Mouse (Mus musculus) A20 (cell line): ENCODE data around the gene Tsga10.
"Not testable (repeated sequence)": the region's sequence is repeated elsewhere in the genome, so short reads cannot be mapped to it uniquely, and the experiment has no call there.

ENCODE experiments used
- DNase-seq: peaks from one replicate; pipeline ENCODE4 v3.0.0-alpha.2; 2011; ENCODE audit warnings: low read depth, low spot score

Gene Tsga10

DNA sequence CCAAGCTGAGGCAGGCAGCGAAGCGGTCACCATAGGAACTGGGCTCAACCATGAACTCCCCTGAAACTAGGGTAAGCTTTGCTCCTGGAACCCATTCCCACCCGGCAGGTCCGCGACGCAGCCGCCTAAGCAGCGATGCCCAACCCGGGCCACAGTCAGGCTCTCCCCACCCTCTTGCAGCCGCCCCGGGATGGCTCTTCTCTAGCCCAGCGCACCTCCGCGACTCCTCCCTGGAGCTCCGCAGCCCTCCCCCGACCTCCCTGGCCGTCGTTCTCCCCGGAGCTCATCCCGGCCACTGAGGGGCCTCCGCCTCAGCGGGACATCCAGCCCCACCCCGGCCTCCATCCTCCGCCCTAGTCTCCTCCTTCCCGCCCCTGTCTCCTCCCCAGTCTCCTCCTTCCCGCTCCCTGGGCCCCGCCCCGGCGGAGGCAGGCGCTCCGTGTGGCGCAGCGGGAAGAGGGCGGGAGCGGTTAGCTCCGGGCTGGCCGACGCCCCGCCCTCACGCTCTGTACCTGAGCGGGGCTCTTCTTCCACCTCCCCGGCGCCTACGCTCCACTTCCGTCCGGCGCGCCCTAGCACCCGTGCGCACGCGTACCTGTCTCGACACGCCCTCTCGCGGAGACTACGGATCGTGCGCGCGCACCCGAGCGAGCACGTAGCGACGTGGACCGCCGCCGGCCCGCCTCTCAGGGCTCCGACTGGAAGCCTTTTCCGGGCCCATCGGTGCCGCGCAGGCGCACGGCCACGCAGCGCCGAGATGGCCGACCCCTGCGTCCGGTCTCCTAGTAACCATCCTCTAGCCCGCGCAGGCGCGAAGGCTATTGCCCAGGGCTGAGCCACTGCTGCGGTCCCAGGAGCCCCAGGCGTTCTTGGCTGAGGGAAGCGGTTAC, 1.5 kb downstream of the Tsga10 start:
- DNase-seq = peak; percentile 99

DNA sequence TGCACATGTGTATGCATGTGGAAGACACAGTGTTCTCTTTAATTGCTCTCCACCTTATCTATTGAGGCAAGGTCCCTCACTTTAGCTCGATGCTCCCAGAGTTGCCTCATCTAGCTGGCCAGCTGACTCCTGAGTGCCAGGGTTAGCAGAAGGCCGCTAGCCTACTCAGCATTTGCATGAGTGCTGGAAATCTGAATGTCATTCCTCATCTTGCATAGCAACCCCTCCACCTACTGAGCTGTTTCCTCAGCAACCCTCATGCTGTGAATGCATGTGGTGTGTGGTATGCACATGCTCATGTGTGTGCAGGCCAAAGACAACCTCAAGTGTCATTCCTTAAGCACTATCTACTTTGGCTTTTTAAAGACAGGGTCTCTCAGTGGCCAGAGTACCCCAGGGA, 15.5 kb downstream of the Tsga10 start:
- no peak for DNase-seq

DNA sequence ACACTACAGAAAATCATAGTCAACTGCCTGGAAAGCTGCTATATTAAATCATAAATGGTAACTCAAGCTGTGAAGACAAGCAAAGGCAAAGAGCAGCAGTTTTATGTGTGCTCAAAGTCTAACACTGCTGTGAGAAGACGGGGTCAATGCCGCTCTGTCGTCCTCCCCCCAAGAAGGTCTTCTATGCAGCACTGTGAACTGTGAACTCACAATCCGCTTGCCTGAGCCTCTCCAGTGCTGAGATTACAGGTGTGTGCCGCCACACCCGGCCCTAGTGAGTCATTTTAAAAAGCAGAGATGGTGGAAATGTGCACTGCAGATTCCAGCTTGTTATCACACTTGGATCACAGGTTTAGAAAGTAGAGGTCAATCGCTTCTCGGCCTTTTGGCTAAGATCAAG, 19.4 kb downstream of the Tsga10 start:
- no peak for DNase-seq

DNA sequence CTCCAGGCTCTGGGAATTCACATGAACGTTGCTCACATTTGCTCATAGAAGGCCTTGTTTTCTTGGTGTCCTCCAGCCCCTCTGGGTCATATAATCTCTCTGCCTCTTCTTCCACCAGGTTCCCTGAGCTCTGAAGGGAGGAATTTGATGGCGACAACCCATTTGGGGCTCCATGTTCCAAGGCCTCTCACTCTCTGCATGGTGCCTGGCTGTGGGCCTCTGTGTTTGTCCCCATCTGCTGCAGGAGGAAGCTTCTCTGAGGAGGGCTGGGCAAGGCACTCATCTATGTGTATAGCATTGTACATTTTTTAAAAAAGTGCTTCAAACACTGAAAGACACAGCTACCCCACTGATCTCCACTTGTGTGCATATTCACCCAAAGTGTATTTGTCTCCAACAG, 34.5 kb downstream of the Tsga10 start:
- no peak for DNase-seq

DNA sequence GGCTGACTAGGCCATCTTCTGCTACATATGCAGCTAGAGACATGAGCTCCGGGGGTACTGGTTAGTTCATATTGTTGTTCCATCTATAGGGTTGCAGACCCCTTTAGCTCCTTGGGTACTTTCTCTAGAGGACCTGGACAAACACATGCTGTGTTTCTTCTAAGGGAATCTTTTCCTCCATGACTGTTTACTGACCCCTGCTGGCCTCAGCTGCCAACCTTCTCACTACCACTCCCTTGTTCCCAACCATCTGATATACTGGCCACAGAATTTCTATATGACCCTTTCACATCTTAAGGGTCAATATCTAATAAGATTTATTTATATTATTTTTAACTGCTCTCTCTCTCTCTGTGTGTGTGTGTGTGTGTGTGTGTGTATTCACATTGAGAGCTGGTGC, 63.9 kb downstream of the Tsga10 start:
- not testable (repeated sequence) for DNase-seq

DNA sequence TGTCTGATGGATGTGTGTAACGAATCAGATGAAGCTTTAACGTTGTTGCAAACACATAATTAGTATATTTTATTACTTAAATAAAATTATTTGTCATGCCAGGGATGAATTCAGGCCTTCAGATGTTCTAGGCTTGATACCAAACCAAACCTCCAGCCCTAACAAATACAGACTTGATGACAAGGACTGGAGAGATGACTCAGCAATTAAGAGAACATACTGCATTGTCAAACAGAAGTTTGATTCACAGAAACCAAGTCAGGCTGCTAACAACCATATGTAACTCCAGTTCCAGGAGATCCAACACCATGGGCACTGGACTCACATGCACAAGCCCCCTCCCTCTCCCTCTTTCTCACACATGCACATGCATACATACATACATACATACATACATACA, 65.9 kb downstream of the Tsga10 start:
- no peak for DNase-seq

DNA sequence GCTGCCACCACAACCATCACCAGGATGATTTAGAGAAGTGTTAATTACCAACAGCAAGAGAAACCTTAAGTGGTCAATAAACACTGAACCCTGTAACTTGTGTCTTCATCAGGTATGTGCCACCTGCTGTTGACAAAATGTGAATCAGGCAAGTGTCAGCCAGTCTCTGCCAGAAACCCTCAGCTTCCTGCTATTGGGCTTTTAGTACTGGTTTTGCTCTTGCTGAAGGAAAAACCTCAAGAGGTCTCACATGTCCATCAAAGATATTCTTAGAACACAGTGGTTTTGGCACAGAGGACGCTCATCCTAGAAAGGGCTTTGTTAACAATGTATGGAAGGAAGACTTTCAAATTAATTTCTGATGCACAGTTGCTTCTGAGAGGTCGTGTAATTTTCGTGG, 66.7 kb downstream of the Tsga10 start:
- no peak for DNase-seq

DNA sequence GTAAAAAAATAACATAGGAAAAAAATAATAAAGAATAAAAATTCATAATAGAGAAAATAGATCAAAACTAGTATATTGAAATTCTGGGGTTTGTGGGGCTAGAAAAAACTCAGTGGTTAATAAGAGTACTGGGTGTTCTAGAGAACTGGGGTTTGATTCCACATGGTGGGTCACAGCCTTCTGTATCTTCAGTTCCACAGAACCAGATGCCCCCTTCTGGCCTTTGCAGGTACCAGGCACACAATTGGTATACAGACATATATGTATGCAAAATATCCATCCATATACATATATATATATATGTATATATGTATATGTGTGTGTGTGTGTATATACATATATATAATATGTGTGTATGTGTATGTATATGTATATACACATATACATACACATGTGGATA, 106.8 kb downstream of the Tsga10 start:
- peak; percentile 12 for DNase-seq

DNA sequence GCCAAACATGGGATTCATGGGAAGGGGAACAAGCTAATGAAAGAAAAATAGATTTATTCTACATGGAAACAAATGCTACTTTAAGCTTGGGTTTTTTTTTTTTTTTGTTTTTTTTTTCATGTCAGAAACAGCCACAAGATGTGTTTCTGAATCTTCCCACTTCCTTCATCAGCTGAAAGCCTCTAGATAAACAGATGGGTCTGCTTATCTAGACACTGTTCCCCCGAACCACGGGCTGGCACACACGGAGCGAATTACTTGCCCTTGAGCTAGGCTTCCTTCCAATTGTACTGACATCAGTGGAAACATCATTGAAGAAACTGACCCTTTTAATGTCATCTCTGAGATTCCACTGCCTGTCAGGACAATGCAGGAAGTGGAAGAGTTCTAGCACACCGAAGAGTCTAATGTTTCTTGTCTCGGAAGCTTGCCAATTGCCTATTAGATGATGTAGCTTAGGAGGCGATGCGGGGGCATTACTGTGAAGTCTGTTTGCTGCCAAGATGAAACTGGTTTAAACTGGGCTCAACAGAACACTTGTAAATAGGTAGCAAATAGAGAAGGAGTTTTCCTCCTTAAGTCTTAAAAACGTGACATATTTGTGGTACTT, 121.5 kb downstream of the Tsga10 start:
- no peak for DNase-seq

DNA sequence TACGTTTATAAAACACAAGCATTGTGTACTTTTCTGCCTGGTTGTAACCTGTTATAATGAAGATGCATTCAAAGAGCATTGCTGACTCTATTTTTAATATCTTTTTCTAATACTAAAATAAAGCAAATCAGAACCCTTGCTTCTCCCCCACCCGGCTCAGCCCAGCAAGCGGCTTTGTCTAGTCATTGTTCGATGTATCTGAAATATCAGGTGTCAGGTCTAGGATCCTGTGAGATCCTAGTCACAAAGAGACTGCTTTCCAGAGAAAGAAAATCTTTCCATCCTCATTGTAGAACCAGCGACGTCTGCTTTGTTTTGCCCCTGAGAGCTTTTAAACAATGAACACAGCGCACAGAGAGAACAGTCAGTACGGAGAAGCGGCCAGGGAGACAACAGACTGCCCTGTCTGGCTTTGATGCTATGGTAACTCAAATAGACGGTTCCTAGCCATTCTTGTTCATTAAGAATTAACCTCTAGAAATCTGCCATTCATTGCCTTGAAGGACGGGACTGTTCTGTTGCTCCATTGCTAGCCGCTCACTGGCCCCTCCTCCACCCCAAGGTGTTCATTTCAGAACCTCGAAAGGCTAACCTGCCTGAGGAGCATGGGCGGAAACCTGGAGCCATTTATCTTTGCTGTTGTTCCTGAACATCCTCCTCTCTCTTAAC, 123.5 kb downstream of the Tsga10 start:
- no peak for DNase-seq

DNA sequence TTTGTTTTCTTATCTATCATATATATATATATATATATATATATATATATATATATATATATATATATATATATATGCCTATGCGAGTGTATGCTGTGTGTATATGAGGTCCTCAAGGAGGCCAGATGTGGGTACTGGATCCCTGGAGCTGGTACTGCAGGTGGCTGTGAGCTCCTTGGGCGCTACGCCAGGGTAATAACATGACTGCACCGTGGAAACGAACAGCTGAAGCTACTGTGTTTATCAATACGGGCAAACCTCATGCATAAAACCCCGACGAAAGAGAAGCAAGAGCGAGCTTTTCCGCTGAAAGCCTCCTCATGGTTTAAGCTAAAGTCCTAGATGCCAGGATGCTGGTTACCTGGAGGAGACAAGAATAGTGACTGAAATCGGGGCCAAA, 124.1 kb downstream of the Tsga10 start:
- no peak for DNase-seq

DNA sequence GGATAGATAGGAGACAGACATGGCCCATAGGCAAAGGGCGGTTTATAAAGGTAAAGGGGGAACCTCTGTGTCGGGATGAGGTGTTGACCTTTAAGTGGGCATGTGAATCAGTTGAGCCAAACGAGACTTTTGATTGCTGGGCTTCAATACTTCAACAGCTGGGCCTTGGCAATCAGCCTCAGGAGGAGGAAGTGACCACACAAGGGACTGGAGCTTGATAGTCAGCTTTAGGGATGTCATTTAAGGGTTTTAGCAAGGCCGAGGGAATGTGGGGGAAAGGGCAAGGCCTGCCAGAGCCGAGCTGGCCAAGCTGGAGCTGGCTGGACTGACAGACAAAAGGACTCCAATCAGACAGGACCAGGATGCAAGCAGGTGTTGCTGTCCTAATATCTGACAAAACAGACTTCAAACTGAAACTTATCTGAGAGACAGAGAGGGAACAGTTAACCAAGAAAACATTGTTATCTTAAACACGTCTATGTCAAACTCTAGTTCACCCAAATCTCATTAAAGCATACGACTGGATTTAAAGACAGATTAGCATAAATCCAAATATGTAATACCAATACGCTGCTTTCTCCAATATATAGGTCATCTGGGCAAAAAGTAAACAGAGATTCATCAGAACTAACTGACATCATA, 125.9 kb downstream of the Tsga10 start:
- DNase-seq = no peak

DNA sequence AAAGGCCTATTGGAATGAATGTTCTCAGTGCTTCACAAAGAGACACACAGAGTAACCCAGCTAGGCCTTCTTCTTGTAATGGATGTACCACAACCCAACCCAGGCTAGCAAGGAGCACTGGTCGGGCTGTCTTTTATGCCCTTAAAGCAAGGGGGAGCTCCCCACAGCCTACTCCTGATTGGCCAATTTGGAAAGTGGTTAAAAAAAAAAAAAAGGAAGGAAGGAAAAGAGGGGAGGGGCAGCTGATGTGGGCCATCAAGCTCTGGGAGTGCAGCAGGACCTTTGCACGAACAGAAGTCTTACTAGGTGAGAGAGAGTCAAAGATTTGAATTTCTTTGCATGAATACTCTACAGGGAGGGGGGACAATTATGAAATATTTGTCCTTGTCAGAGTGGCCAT, 127.3 kb downstream of the Tsga10 start:
- no peak for DNase-seq

DNA sequence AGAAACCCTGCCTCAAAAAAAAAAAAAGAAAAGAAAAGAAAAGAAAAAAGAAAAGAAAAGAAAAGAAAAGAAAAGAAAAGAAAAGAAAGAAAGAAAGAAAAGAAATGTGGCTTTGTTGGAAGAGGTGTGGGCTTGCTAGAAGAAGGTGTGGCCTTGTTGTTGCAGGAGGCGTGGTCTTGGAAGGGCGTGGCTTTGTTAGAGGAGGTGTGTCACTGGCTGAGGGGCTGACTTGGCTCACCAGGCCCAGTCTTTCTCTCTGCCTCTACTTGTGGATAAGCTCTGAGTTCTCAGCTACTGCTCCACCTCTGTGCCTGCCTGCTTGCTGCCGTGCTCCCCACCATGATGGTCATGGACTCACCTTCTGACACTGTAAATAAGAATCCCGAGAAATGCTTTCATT, 129.2 kb downstream of the Tsga10 start:
- DNase-seq = peak; percentile 47

DNA sequence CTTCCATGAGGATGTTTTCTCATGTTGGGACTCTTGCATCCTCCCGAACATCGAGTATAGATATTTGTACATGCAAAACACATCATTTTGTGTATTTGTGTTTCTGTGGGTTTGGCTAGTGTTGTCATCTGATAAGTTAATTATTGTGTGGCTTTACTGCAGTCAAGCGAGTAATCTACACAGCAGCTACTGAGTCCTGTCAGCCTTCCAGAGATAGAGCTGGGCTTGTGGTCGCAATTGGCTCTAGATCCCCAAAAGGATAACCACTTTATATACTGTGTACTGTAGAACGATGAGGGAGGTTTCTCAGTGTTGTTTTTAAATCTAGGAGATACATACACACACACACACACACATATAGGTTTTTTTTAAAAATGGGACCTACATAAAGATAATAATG, 130.3 kb downstream of the Tsga10 start:
- DNase-seq = no peak

DNA sequence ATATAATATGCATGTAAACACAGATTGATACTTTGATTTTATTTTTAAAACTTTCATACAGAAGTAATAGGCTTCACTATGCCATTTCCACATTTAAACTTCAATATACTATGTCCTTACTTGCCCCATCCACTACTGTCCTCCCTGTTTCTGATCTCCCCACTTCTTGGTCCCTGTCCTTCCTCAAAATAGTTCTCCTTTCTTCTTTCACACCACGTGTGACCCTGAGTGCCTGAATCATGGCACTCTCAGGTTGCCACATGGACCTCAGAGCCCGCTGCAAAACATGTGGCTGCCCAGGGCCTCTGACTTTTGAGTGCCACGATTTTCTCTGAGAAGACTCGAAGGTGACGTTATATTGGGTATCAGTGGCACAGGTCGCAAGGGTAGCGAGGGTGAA, 131.4 kb downstream of the Tsga10 start:
- DNase-seq = no peak

DNA sequence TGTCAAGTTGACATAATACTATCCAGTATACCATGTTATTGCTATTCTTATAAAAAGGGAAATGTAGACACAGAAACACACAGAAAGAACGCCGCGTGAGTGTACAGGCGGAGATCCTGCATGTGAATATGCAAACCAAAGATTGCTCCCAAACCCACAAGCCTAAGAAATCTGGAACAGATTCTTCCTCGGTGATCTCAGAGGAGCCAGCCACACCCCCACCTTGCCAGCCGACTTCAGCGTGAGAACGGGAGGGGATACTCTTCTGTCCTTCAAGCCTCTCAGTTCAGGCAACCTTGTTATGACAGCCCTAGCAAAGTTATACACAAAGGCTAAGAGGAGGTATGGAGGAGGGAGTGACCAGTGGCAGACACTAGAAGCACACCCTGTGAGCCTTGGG, 136.9 kb downstream of the Tsga10 start:
- DNase-seq = no peak

DNA sequence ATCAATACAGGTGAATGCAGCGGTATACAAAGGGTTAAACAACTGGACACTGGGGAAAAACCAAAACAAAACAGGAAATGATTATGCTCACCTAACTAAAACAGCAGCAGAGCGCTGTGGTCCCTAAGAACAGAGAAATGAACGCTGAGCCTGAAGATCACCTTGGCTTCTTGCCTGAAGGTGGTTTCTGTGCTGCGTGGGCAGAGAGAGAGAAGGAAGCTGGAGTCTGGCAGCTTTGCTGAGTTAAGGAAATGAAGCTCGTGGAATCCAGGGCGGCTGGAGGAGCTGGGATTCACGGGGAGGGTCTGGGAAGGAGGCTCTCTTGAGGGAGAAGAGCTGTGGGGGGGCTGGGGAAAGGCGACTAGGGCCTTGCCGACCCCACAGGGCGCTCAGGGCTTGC, 138.2 kb downstream of the Tsga10 start:
- DNase-seq = no peak

DNA sequence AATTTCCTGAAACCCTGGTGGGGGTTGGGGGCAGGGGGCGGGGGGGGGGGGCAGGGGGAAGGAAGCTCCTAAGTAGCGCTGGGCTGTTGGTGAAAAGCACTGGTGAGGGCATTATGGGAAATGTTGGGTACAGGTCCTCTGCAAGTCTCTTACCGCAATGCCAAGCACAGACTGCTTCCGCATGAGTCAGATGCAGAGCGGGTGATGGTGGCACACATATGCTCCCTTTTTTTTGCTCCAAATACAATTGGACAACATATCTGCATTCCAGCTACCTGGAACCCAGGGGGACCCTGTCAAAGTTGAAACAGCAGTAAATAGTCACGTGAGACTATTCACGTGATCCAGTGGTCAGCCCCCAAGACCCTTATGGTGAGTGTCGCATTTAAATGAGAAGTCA, 139.0 kb downstream of the Tsga10 start:
- DNase-seq = no peak

DNA sequence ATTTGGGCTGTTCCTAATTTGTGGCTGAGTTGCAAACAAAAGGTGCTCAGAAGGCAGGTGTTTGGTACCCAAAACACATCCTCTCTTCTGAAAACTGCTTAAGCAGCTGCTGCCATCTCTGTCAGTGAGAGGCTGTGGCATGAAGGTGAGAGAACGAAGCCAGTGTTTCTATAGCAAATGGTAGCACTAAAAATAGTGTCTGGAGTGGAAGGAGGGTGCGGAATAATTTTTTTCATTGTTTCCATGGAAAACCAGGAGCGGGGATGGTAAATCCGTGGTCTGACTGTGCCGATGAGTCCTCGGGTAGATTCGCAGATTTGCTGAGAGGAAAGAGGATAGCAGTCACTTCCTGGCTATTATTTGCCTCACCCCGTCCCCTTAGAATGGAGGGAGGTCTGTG, 139.8 kb downstream of the Tsga10 start:
- DNase-seq = no peak

DNA sequence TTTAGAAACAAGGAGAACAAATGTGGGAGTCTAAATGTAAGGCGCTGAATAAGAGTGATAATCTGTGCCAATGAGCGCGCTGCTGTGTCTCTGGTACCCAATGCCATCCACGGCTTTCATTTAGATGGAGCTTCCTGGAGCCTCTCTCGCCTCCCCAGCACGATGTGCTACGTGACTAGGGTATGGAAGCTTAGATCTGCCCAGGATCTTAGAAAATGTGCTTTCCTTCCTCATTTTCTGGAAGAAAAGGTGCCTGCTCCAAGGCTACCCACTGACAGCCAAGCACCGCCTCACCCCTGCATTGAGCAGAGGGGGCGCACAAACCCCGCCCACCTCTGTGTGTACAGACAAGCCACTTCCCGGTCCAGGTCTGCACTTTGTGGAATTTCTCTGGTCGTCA, 140.3 kb downstream of the Tsga10 start:
- no peak for DNase-seq

DNA sequence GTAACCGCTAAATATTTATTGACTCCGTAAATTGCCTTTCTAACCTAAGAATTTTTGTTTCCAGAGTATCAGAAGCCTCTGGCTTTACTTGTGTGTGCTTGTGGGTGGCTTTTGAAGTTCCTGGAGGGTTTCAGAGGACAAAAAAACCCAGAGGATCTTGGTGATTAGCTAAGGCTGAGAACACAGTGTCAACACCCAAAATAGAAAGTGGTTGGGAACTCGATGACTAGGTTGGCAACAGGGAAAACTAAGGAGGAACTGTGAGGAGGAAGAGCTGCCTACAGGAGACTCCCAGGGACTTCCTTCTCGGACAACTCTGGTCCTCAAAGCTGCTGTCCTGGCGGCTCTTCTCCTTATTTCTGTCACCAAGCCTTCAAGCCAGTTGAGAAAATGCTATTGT, 145.1 kb downstream of the Tsga10 start:
- no peak for DNase-seq
